Mouse (Mus musculus): Measurements from ENCODE around the gene Actl6b.

Gene Actl6b

GRCm38 (mm10) chr5:137565744-137566143 lies 12.4 kb downstream of the Actl6b start:
- no peak for DNase-seq

DNA sequence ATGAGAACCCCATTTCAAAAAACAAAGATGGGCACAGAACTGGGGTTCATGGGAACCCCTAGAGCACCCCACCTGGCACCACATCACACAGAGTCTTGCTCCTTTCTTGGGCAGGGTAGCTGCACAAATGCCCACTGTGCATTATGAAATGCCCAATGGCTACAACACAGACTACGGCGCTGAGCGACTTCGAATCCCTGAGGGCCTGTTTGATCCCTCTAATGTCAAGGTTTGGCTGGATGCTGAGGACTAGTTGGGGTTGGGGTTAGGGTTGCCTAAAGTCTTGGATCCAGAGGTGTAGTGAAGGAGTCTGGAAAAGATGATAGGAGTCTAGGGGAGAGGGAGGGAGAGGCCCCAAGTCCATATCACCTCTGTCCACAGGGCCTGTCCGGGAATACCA lies 13.1 kb downstream of the Actl6b start:
- no peak for DNase-seq

GRCm38 (mm10) chr5:137568223-137568798 lies 15.0 kb downstream of the Actl6b start:
- no peak for DNase-seq

DNA sequence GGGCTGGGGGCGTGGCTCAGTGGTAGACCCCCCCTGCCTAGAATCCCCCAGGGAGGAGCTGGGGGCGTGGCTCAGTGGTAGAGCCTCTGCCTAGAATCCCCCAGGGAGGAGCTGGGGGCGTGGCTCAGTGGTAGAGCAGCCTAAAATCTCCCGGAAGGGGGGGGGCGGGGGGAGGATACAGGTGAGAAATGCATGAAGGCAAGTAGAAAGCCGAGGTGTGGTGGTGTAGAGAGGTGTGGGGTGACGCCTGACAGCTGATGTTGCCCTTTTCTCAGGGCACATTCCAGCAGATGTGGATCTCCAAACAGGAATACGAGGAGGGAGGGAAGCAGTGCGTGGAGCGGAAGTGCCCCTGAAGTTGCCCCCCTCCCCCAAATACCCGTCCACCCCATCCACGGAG lies 15.7 kb downstream of the Actl6b start:
- DNase-seq = no peak

GRCm38 (mm10) chr5:137569665-137570064 lies 16.3 kb downstream of the Actl6b start, which contains the start of gene Tfr2:
Gene Tfr2 (plus strand): TSS chr5:137569840.
- DNase-seq = peak; percentile 54

- DNase-seq = no peak
Observed at GRCm38 (mm10) chr5:137570181-137570580, 16.9 kb downstream of the Actl6b start.

- DNase-seq = no peak
Observed at GRCm38 (mm10) chr5:137570691-137571586, 17.6 kb downstream of the Actl6b start.

GRCm38 (mm10) chr5:137574470-137574901 lies 21.2 kb downstream of the Actl6b start:
- peak; percentile 55 for DNase-seq

GRCm38 (mm10) chr5:137580246-137580645 lies 26.9 kb downstream of the Actl6b start:
- DNase-seq = no peak

- DNase-seq = no peak
Observed at GRCm38 (mm10) chr5:137582702-137583101, 29.4 kb downstream of the Actl6b start.

- DNase-seq = peak; percentile 54
Observed at GRCm38 (mm10) chr5:137583670-137584169, 30.4 kb downstream of the Actl6b start.

GRCm38 (mm10) chr5:137584976-137585375 lies 31.7 kb downstream of the Actl6b start:
- DNase-seq = peak; percentile 87

DNA sequence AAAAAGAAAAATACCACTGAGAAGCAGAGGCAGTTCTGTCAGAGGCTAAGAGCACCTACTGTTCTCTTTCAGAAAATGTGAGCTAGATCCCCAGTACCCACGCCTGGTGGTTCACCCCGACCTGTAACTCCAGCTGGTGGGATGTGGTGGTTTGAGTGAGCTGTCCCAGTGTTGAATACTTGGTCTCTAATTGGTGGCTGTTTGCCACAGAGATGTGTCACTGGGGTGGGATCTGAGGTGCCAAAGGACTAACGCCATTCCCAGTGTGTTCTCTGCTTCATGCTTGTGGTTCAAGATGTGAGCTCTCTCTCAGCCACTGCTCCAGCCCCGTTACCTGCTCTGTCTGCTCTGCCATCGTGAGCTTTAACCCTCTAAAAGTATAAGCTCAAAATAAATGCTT lies 37.2 kb downstream of the Actl6b start:
- DNase-seq = no peak

DNA sequence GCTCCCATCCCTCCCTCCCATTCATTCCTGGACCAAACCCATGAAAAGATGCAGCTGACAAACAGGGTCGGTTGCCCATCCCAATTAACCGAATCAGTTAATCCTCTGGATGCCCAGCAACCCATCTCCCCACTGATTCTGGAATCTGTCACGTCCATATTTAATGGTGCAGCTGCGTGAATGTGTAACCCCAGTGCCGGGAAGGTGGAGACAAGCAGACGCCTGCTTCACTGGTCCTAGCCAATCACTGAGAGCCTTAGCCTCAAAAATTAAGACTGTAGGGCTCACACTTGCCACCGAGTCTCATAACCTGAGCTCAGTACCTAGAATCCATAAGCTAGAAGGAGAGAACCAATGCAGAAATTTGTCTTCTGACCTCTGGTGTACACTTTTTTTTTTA lies 42.6 kb downstream of the Actl6b start:
- DNase-seq = no peak

- DNase-seq = no peak
Observed at GRCm38 (mm10) chr5:137596601-137597261, 43.4 kb downstream of the Actl6b start.

DNA sequence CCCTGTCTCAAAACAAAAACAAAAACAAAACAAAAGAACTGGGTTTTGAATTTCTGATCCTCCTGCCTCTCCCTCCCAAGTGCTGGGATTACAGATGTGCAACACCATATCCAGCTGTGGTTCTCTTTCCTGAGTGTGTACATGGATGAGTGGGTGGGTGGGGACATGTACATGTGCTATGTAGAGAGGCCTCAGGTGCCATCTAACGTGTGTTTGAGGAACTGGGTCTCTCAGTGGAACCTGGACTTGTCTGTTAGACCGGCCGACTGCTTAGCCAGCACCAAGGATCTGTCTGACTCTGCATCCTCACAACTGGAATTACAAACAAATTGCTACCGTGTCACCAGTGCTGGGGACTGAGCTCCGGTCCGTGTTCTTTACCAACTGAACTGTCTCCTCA lies 44.3 kb downstream of the Actl6b start:
- no peak for DNase-seq

DNA sequence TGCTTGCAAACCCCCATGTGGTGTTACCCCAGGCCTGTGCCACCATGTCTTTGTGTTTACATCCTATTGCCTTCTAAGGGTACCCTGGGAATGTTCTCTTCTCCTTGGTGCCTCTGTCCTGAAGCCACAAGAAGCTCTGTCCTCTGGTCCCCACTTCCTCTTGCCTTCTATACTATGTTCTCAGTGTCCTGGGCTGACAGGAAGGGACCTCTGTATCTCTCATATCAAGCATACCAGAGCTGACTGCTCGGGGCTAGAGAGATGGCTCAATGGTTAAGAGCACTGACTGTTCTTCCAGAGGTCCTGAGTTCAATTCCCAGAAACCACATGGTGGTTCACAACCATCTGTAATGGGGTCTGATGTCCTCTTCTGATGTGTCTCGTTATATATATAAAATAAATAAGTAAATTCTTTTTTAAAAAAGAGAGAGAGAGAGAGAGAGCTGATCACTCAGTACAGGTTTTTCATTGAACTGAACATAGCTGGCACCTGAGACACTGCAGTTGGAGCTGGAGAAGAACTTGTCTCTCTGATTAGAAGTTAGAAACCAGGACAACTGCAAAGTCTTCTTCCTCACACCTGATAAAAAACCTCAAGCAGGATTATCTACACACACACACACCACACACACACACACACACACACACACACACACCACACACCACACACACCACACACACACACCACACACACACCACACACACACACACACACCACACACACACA lies 44.9 kb downstream of the Actl6b start:
- DNase-seq = no peak

DNA sequence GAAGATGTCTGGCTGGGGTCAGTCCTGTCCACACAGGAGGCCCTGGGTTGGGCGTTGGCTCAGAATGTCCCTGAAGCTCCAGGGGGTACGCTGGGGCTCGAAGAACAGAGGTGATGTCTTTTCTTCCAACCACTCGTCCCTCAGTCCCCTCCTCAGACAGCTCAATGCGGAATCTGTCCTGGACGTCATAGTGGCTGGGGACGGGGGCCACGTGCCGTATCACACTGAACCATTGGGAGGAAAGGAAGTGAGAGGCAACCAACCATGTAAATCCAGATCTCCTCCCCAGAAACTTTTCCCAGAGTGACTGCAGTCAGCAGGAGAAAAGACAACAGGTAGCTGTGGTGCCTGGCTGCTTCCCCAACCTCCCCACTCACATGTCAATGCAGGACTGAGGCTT lies 46.3 kb downstream of the Actl6b start:
- peak; percentile 31 for DNase-seq

- DNase-seq = no peak
Observed at GRCm38 (mm10) chr5:137600281-137600618, 46.9 kb downstream of the Actl6b start.

- DNase-seq = peak; percentile 98
Observed at GRCm38 (mm10) chr5:137600619-137601364, 47.5 kb downstream of the Actl6b start, which contains the start of gene Mospd3. Gene Mospd3 (minus strand): TSS chr5:137601058.

- peak; percentile 61 for DNase-seq
Observed at GRCm38 (mm10) chr5:137601365-137601729, 48.0 kb downstream of the Actl6b start.

All from kidney, postnatal 10 days (tissue).